Mouse (Mus musculus) cerebellum, postnatal 25 days (tissue): ENCODE data around the gene P2ry2.

Experiments
- DNase-seq, 2 experiments: peaks; one replicate each; pipeline ENCODE4 v3.0.0; 2021; ENCODE audit warnings: mixed read lengths in 2 of 2

The P2ry2 gene

GRCm38 (mm10) chr7:101012541-101012940, at the start of gene P2ry2:
Gene P2ry2, minus strand, starts transcription at chr7:101012866.
- no peak for DNase-seq

- DNase-seq: peak in 1 of 2 experiments; percentile 17
Observed at GRCm38 (mm10) chr7:101062246-101062645, 49.6 kb upstream of the P2ry2 start.

- peak; percentile 91 to 93 for DNase-seq
Observed at GRCm38 (mm10) chr7:101061381-101061780, 48.7 kb upstream of the P2ry2 start.

DNA sequence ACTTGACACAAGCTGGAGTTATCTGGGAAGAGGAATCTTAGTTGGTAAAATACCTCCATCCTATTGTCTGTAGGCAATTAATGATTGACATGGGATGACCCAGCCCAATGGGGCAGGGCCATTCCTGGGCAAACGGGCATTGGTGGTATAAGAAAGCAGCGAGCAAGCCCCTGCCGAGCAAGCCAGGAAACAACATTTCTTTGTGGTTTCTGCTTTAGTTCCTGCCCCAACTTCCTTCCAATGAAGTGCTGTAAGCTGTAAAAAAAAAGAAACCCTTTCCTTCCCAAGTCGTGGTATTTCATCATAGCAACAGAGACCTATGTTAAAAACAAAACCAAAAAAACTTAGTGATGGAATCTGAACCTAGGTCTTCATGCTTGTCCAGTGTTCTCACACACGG, 47.8 kb upstream of the P2ry2 start:
- DNase-seq: no peak

DNA sequence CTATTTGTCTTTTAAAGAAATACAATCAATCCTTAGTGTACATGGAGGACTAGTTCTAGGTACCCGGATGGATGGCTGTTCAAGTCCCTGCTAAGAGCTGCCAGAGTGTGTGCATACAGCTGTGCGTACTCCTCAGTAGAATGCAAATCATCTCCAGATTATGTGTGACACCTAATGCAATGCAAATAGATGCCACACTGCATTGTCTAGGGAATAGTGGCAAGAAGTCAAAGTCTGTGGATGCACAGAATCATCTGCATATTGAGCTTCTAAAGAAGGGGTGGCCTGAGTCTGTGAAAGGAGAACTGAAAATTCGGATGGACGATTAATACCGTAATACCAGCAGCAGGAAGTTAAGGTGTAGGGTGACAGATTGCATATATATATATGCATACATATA, 46.5 kb upstream of the P2ry2 start:
- no peak for DNase-seq

DNA sequence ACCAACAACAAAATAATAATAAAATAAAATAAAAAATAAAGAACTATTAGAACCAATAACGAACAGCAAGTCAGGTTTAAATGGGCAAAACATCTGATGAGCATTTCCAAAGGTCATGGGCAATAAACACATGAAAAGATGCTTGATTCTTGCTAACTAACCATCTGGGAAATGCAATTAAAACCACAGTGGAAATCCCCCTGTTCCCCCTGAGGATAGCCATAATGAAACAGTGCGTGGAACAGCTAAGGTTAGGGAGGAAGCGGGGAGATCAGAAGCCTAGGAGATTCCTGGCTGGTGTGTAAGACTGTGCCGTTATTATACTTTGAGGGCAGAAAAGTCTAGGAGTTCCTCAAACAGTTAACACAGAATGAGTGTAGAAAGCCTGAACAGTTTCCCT, 44.6 kb upstream of the P2ry2 start:
- DNase-seq: no peak

- no peak for DNase-seq
Observed at GRCm38 (mm10) chr7:101053136-101053535, 40.5 kb upstream of the P2ry2 start.

DNA sequence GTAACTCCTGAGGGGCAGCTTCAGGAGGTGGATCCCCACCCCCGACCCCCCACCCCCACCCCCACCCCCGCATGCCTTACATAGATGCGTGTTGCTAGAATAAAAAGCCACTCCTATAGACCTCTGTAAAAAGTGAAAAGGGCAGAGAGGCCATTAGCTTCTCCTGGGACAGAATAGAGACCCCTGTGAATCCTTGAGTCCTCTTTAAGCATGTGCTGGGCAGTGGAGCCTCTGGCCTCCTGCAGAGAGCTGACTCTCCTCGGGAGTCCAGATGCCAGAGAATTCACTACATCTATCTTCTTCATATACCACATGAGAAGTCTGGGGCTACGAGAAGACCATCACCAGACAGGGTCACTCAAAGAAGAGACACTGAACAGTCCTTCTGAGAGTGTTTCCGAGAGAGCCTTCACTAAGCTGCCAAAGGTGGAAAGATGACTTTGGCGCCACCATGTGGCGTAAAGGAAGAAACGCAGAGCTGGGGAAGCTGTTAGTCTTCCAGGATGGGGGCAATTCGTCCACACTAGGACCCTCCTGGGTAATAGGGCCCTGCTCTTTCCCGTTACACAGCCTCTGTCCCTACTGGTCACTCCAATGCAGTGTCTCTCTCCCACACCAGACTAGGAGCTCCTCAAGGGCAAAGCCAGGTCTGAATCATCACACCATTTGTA, 39.0 kb upstream of the P2ry2 start:
- peak; percentile 65 to 67 for DNase-seq

DNA sequence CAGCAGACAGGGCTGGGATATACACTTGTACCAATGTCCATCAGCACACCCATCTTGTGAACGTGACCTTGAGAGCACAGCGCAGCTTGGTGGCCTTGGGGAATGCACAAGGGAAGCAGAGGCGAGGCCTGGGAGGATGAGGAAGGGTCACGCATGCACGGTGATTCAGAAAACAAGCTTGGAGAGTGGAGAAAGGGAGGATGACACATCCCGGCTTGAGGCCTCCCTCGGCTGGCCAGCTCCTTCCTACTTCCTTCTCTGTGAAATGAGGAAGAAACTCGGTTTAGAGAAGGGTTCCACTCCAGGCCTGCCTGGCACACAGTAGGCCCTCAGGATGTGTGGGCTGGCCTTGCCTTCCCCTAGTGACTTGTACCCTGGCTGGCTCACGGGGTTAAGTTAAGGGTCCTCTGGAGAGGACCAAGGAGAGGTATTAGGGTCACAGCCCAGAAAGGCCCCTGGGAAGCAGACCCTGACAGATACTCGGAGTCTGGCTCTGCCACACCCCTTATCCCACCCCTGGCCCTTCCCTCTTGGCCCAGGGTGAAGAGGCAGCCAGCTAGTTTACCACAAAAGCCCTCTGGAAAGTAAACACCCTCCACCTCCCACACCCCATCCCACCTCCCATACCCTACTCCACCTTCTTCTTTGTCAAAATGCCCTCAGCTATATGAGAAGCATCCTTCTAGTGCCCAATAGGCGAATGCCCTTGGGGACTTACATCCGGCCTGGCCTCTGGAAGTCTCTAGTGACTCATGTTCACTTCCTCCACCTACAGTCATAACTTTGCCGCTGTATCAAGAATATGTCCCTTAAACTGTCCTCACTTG, 38.3 kb upstream of the P2ry2 start:
- no peak for DNase-seq

GRCm38 (mm10) chr7:101049326-101050087, 36.8 kb upstream of the P2ry2 start:
- no peak for DNase-seq

DNA sequence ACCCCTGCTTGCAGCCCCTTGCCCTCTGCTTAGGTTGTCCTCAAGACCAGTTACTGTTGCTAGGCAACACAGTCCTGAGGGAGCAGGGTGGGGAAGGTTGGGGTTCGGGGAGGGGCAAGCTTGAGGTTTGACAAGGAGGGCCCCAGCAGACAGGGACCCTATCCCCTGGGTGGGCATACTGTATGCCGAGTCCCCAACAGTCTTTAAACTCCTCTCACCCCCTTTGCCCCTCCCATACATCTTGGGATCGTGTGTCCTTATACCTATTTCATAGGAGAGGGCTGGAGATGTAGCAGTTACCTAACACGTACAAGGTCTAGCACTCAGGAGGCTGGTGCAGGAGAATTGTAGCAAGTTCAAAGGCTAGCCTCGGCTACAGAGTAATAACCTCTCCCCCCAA, 35.6 kb upstream of the P2ry2 start:
- DNase-seq: no peak

DNA sequence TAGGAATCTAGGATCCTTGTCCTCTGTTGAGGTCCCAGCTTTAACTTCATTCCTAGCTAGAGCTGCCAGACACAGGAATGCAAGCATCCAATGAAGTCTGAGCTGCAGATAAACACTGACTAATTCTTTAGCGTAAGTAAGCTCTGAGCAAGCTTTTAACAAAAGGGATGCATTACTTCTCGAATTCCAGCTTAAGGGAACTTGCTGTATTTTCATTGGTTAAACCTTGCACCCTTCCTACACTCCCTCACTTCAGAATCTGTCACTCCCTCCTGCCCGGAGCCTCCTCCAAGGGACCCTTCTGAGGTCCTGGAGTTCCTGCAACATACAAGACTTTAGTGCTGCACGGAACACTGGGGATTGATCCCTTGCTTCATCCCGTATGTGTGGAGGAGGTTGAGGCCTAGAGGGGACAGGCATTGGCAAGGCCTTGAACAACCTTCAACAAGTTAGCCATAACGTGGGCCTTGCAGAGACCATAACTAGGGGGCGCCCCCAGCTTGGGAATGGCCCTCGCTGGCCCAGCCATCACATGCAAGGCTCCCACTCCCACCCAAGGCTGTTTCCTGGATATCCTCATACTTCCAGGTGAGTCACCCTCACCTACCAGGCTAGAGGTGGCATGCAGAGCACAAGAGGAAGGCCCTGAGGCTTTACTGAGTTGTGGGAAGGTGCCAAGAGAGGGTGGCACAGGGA, 31.3 kb upstream of the P2ry2 start:
- no peak for DNase-seq

DNA sequence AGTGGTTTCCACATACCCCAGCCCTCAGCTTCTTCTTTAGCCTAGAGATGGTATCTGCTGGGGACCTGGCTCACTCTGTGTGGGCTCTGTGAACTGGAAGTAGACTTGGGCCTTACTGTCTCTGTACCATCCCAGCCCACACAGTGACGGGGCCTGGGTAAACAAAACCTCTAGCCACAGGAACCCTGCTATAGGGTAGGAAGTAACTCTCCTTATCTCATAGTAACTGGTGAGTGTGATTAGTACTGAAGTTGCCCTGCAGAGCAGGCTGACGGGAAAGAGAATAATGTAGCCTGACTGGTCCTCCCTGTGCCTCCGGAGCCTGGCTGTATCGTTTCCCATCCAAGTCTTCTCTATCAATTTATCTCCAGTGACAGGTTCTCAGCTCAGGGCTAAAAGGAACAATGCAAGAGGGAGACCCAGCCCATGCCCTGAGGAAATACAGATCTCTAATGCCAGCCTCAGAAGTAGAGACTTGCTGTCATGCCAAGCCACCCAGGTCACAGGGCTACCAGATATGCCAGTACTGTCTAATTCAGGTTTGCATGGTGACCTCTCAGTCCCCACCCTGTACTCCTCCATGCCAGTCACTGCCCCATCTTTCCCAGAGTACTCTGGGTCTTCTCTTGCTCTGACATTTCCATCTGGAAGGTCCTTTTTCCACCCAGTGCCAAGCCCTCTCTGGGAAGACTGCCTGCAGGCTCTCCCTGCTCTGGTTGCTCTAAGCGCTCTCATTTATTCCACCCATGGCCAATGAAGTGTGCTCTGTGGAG, 29.5 kb upstream of the P2ry2 start:
- DNase-seq: no peak

DNA sequence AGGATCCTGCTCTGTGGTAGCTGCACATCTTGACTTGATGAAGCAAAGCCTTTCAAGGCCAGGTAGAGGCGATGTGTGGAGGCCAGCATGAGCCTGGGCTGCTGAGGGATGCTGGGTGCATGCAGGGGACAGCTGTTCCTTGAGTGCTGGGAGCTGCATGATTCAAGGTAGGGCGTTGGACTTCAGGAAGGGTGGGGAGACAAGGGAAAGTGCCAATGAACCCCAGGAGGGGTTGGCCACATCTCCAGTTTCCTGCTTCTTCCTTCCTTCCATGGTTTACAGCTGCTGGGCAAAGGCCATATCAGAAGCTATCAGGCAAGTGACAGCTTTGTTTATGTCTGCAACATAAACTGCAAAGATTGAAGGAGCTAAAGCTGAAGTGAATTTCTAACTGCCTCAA, 28.9 kb upstream of the P2ry2 start:
- no peak for DNase-seq

GRCm38 (mm10) chr7:101033371-101033770, 20.7 kb upstream of the P2ry2 start:
- DNase-seq: no peak

DNA sequence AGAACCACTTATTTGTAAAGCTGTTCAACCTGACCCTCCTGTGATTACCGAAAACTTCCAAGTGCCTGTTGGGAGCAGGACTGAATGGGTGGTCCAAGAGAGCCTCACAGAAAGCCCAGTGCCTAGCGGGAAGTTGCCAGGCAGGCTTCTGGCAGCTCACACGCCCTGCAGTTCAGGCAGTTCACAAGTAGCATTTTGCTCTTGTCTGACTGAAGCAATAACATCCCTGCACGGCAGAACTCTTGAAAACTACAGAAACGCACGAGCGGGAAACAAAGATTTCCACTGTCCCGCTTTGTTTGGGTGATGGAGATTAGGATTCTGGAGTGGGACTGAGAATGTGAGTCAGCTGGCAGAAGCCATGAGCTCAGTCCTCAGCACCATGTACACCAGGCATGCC, 18.6 kb upstream of the P2ry2 start:
- peak in 1 of 2 experiments; percentile 17 for DNase-seq

GRCm38 (mm10) chr7:101030756-101031155, 18.1 kb upstream of the P2ry2 start:
- DNase-seq: peak; percentile 75 to 85

- no peak for DNase-seq
Observed at GRCm38 (mm10) chr7:101029446-101029845, 16.8 kb upstream of the P2ry2 start.

DNA sequence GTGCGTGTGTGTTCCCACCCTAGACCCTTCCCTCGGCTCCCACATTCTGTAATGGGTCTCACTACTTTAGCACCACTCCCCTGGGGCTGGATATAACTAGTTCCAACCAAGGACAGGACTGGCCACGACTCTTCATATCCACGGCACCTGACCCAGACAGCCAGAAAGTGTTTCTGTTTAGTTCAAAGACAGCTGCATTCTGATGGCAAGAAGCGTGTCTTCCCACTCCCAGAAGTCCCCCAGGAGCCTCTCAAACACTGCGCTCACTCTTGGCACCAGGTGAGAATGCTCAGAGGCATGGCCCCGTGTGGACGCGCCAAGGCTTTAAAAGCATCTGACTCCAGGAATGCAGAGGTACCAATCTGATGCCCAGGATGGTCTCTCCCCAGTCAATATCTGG, 16.3 kb upstream of the P2ry2 start:
- no peak for DNase-seq

DNA sequence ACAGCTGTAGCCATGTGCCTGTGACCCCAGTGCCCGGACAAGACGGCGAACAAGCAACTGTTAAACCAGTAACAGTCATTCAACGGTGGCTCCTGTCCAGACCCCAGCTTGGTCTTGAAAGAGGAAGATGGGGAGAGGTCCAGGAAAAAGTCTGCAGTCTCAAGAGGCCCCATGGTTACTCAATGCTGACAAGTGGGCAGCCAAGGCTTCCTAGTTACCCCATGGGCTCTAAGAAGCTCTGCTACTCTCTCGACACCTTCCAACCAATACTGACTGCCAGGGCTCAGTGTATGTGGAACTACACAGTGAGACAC, 15.7 kb upstream of the P2ry2 start:
- no peak for DNase-seq

DNA sequence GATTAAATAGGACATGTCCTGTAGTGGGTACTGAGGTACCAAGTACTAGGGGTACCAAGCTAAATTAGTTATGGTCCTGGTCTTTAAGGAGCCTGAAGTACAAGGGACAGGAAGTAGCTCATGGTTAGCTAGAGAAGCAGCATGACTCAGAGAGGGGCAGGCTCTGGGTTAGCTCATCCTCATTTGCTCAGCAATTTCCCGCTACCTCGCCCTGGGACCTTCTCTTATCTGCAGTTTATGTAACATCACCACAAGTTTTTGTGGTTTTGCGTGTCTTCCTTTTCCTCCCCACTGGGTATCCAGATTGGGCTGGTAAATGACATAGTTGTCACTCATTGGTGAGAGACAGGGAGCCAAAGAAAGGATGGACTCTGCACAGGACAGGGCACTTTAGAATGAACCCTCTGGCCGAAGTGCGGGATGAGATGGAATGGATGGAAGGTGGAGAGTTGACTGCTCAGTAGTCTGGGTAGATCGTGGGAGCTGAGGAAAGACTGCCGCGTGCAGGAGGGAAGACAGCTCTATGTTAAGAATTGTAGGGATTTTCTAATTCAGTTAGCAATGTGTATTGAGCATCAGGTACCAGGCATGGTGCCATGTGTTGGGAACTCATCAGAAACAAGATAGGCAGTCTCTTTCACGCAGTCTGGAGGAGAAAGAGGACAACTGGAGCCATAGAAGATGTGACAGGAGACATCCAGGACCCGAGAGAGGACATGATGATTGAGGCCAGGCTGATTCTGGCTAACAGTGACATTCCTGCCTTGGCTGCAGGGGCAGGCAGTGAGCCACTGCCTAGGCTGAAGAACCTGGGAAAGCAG, 15.2 kb upstream of the P2ry2 start:
- DNase-seq: no peak
